Mouse (Mus musculus): ENCODE measurements around the gene Arhgap23.

DNA sequence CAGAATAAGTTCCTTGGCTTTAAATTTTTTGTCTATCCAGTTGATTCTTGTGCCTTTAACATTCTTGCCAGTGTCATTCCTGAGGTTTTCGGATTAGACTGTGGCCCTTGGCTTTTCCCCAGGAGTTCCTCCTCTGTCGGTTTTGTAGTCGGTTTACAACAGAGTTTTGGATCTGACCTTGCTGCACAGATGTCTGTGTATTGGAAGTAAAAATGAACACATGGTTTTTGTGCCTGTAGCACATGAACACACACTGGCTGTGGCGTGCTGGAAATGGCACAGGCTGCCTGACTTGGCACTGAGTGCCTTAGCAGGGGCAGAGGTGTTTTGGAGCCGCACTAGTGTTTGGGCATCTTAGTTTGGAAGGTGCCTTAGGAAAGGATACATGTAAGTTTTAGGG lies 46.8 kb upstream of the Arhgap23 start:
- TF ChIP-seq POLR2A (IDR thresholded peaks at IDR 0.05; ENCODE audit: borderline replicate concordance, insufficient read depth, low read length): no peak
- TF ChIP-seq CTCF (IDR thresholded peaks at IDR 0.05; ENCODE audit: borderline replicate concordance, insufficient read depth, low read depth, low read length): no peak

Measured in cerebellum, adult 2 months (tissue).